Mouse (Mus musculus): ENCODE data around the gene Fgf15. TPM values are rescaled to one million over a fixed set of nuclear protein-coding genes. Genes with fewer than 3 reads are reported as not detected.

Fgf15 gene
- polyA plus RNA-seq, 1 experiment from 2014 or later: 43.7 TPM

DNA sequence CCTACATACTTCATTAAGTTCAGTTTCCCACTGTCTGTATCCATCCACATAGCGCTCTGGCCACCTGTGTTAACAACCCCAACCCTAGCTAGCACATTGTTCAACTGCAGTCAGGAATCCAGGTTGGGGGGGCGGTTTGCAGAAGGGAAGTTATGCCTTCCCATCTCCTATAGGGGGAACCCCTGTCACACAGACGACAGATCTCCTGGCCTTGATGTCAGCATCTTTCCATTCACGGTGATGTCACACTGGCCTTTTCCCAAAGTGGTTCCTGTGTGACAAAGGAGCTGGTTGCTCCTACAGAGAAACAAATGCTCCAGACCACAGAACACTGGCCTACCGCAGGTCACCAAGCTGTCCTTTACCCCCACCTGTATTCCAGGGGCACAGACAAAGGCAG, 39.2 kb downstream of the Fgf15 start:
- Histone ChIP-seq H3K4me1 (replicated peaks) (peaks cover 45% of the 10 kb centered on the region), H3K4me2 (no peak overlapping the region), H3K9ac (no peak overlapping the region), H3K27me3 (peaks cover 23% of the 10 kb centered on the region), H3K36me3 (no peaks in the 10 kb centered on the region), H3K4me3 (no peak overlapping the region), H3K27ac (replicated peaks) (no peak overlapping the region), H3K9me3 (no peaks in the 10 kb centered on the region)
- no peak for ATAC-seq (ENCODE audit: low FRiP score, low read depth)
- WGBS: 57% methylated on average over 5 of the region's 5 CpGs

DNA sequence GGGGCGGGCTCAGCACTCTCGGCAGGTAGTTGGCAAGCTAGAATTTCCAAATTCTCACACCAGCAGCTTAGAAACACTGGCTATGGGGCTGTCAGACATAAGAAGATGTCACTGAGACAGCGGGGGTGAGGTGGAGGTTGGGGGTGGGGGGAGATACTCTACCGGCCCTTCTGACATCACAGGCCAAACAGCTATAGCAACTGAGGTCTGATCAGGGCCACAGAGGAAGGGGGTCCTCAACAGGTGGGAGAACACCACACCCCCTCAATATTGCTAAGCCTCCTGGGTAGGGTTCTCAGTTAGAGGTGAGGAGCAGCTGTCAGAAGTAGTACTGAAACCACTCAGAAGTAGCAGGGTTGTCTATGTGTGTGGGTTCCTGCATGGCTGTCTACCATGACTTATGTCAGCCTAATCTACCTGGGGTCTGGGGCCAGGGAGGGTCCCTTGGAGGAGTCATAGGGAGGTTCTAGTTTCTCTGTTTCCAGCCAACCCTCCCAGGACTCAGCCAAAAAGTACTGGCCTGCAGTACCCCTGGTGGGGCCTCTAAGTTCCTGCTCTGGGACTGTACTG, 40.1 kb downstream of the Fgf15 start:
- Histone ChIP-seq H3K9me3 (no peaks in the 10 kb centered on the region), H3K4me3 (no peak overlapping the region), H3K27ac (replicated peaks) (no peak overlapping the region), H3K27me3 (peaks cover 28% of the 10 kb centered on the region), H3K4me1 (replicated peaks) (peaks cover 53% of the 10 kb centered on the region), H3K36me3 (no peaks in the 10 kb centered on the region), H3K4me2 (no peak overlapping the region), H3K9ac (no peak overlapping the region)
- 85% methylated on average over 4 of the region's 4 CpGs for WGBS
- no peak for ATAC-seq (ENCODE audit: low FRiP score, low read depth)

DNA sequence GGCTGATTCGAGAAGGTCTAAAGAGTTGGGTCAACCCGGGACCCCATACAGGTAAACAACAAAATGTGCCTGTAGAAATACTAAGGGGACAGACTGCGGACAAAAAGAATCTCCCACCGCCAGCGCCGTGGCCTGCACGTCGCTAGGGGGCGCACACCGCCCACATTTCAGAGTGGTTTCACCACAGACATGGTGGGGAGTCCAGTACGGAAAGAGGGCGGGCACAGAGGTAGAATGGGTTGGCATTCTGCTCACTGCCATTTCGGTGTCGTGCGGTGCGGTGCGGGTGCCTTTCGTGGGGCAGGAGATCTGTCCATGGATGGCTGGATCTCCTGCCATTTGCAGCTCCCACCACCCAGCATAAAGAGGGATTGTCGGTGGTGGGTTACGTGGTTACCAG, 41.2 kb downstream of the Fgf15 start:
- Histone ChIP-seq H3K4me1 (replicated peaks) (peaks cover 64% of the 10 kb centered on the region), H3K4me2 (peak overlapping the region; percentile 100), H3K9ac (peak overlapping the region; percentile 50), H3K27me3 (peaks cover 39% of the 10 kb centered on the region), H3K9me3 (no peaks in the 10 kb centered on the region), H3K27ac (replicated peaks) (peak overlapping the region; percentile 20; the same call in 1 of the 2 replicates), H3K4me3 (peak overlapping the region; percentile 43), H3K36me3 (no peaks in the 10 kb centered on the region)
- WGBS: 3% methylated on average over 20 of the region's 20 CpGs
- peak; percentile 69 for ATAC-seq (ENCODE audit: low FRiP score, low read depth)

DNA sequence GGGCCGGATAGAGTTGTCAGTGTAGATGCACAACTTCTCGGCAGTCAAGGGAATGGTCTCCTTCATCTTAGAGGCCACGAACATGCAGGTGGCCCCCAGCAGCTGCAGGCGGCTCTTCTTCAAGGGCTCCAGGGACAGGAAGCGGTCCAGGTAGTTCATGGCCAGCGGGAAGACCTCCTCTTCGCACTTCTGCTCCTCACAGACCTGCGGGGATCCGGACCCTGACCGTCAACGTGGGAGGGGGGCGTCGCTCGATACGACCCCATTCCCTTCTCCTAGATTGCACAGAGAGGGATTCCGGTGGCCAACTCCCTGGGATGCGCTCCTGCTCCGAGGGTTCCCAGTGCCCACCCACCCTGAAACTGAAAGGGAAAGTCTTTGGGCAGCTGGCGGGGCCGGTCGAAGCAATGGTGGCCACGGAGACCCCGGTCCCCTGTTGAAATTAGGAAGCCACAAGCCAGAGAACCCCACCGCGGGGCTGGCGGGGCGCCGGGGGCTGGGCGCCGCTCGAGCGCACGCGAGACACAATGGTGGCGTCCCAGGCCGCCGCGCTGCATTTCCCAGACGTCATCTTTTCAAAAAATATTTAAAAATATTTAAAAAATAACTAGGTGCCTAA, 41.7 kb downstream of the Fgf15 start:
- Histone ChIP-seq H3K27ac (replicated peaks) (peak overlapping the region; percentile 20; the same call in 1 of the 2 replicates), H3K4me2 (peak overlapping the region; percentile 100), H3K9ac (peak overlapping the region; percentile 50), H3K36me3 (no peaks in the 10 kb centered on the region), H3K4me3 (peak overlapping the region; percentile 43), H3K27me3 (peaks cover 44% of the 10 kb centered on the region), H3K4me1 (replicated peaks) (peaks cover 69% of the 10 kb centered on the region), H3K9me3 (no peaks in the 10 kb centered on the region)
- no peak for ATAC-seq (ENCODE audit: low FRiP score, low read depth)
- WGBS: 0% methylated on average over 38 of the region's 39 CpGs

DNA sequence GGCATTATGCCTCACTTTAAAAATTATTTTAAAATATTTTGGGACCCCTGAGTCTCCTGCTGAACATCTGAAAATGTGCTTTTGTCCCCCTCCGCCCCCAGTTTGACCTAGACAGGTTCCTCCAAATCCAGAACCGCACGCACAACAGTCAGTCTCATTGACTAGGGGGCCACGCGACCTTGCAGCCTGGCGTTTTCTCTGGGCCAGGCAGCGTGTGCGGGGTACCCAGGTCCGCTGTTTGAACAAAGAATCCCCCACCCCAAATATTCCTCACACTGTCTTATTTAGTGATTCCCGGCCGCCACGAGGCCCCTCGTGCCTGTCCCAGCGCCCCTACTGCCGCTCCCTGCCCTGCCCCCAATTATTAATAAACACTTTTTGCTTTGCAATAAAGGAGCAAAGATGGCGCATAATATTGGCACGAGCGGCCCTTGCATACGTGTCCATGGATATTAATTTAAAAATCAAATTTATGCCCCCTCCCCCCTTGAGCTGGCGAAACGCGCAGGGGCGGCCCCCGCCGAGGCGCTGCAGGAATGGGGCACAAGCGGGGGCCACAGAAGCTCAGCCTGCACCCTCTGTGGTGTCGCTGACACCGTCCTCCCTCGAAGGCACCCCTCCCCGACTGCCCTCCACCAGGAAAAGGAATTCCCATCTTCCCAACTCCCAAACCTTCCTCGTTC, 42.5 kb downstream of the Fgf15 start:
- WGBS: under 1% methylated on average over 32 of the region's 32 CpGs
- Histone ChIP-seq H3K4me3 (peak overlapping the region; percentile 43), H3K9me3 (no peaks in the 10 kb centered on the region), H3K4me2 (peak overlapping the region; percentile 100), H3K36me3 (no peaks in the 10 kb centered on the region), H3K27me3 (peaks cover 47% of the 10 kb centered on the region), H3K4me1 (replicated peaks) (peaks cover 77% of the 10 kb centered on the region), H3K27ac (replicated peaks) (peak overlapping the region; percentile 56), H3K9ac (peak overlapping the region; percentile 50)
- no peak for ATAC-seq (ENCODE audit: low FRiP score, low read depth)

DNA sequence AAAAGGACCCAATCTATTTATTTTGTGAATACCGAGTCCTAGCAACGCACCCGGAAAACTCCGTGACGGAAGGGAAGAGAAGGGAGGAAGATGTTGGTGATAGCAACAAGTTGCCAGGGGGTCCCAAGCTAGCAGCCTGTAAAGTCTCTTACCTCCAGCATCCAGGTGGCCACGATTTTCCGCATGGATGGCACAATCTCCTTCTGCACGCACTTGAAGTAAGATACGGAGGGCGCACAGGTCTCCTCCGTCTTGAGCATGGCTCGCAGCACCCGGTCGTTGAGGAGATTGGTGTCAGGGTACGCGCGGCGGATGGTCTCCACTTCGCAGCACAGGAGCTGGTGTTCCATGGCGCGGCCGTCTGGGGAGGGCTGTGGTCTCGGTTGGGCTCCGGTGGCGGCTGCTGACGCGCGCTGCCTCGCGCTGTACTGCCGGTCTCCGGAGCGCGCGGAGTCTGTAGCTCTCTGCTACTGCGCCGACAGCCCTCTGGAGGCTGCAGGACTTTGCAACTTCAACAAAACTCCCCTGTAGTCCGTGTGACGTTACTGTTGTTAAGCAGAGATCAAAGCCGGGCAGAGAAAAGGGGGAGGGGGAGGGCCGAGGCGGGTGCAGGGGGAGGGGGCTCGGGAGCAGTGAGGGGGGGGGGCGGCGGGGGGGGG, 43.1 kb downstream of the Fgf15 start, which contains the start of gene Ccnd1:
Gene Ccnd1, minus strand, starts transcription at position 582 of the 659 bp plus-strand sequence.
- H3K4me2 ChIP-seq: peak within 1 kb of the TSS; percentile 100
- H3K27me3 ChIP-seq: peaks cover 54% of the 10 kb centered on the region
- no peaks in the 10 kb centered on the region for H3K36me3 ChIP-seq
- H3K9ac ChIP-seq: peak within 1 kb of the TSS; percentile 50
- WGBS: under 1% methylated on average over 40 of the region's 45 CpGs
- H3K27ac ChIP-seq (replicated peaks): peak within 1 kb of the TSS; percentile 56
- peak within 1 kb of the TSS; percentile 49 for H3K4me3 ChIP-seq
- ATAC-seq (ENCODE audit: low FRiP score, low read depth): peak; percentile 40
- H3K9me3 ChIP-seq: no peaks in the 10 kb centered on the region
- H3K4me1 ChIP-seq (replicated peaks): peaks cover 78% of the 10 kb centered on the region

DNA sequence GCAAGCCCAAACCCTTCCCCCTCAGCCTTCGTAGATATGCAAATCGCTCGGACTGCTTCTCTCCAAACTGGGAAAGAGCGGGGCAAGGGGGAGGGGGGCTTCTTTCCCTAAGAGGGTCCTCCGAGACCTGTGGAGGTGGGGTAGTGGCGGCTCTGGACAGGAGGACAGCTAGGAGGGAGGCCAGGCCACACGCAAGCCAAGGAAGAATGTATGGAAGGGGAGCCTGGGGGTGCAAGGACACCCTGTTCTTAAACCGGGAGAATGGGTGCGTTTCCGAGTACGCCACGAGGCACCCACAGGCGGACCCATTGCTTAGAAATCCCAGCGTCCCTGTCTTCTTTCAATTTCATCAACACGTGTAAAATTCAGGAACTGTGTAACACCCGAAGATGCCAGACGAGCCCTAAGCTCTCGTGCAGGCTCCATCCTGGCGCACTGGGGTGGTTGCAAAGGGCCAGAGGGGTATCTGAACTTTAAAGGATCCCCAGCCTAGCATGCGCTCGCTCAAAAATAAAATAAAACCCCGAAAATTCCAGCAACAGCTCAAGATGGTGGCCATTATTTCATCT, 43.8 kb downstream of the Fgf15 start:
- peak overlapping the region; percentile 100 for H3K4me2 ChIP-seq
- ATAC-seq (ENCODE audit: low FRiP score, low read depth): no peak
- WGBS: under 1% methylated on average over 22 of the region's 22 CpGs
- H3K27me3 ChIP-seq: peaks cover 58% of the 10 kb centered on the region
- H3K9ac ChIP-seq: no peak overlapping the region
- no peaks in the 10 kb centered on the region for H3K36me3 ChIP-seq
- peak overlapping the region; percentile 35; the same call in 1 of the 2 replicates for H3K27ac ChIP-seq (replicated peaks)
- peak overlapping the region; percentile 43 for H3K4me3 ChIP-seq
- H3K4me1 ChIP-seq (replicated peaks): peaks cover 78% of the 10 kb centered on the region
- no peaks in the 10 kb centered on the region for H3K9me3 ChIP-seq

DNA sequence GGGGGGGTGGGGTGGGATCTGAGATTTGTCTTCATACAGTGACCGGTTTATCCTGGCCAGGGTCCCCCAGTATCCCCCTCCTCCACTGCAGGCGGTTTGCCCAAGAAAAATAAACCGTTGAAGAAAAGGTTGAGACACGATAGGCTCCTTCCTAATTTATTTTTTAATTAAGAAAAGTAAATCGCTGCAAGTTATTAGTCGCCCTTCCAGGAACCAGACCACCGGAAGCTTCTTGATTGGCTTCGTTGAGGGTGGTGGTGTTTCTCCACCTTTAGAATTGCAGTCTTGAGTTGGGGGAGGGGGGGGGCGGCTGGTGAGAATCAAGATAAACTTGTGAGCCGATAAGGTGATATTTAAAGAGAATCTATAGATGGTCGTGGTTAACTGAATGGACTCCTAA, 44.3 kb downstream of the Fgf15 start:
- no peak for ATAC-seq (ENCODE audit: low FRiP score, low read depth)
- H3K4me3 ChIP-seq: peak overlapping the region; percentile 49; the same call in 1 of the 2 replicates
- 1% methylated on average over 11 of the region's 11 CpGs for WGBS
- H3K4me2 ChIP-seq: peak overlapping the region; percentile 100
- H3K27me3 ChIP-seq: peaks cover 58% of the 10 kb centered on the region
- no peaks in the 10 kb centered on the region for H3K36me3 ChIP-seq
- no peak overlapping the region for H3K9ac ChIP-seq
- H3K27ac ChIP-seq (replicated peaks): no peak overlapping the region; the same call in 1 of the 2 replicates
- H3K9me3 ChIP-seq: no peaks in the 10 kb centered on the region
- peaks cover 78% of the 10 kb centered on the region for H3K4me1 ChIP-seq (replicated peaks)

DNA sequence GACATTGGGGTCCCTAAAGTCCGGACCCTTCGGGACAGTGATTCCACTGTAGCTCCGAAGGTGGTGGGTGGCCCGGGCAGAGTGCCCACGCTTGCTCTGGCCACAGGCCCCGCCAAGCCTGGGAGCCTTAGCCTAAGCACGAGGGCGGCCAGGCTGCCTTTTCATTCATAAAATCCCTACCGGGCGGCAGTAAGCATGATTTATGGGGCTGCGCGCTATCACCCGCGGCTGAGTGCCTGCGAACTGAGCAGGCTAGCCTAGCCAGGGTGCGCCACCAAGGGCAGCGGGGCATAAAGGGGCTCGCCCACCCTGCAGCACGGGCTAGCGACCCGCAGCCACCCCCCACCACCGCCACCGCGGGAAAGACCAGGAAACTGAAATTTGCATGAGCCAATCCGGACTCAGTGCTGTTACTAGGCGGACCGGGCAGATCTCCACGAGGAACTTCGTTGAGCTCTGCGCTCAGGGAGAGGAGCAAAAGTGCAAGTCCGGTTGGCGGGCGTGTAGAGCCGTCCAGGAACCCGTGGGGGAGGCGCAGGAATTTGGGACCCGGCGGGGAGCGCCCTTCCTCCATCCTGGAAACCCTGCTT, 45.0 kb downstream of the Fgf15 start:
- H3K4me1 ChIP-seq (replicated peaks): peaks cover 71% of the 10 kb centered on the region
- peak overlapping the region; percentile 77 for H3K27ac ChIP-seq (replicated peaks)
- H3K27me3 ChIP-seq: peaks cover 58% of the 10 kb centered on the region

DNA sequence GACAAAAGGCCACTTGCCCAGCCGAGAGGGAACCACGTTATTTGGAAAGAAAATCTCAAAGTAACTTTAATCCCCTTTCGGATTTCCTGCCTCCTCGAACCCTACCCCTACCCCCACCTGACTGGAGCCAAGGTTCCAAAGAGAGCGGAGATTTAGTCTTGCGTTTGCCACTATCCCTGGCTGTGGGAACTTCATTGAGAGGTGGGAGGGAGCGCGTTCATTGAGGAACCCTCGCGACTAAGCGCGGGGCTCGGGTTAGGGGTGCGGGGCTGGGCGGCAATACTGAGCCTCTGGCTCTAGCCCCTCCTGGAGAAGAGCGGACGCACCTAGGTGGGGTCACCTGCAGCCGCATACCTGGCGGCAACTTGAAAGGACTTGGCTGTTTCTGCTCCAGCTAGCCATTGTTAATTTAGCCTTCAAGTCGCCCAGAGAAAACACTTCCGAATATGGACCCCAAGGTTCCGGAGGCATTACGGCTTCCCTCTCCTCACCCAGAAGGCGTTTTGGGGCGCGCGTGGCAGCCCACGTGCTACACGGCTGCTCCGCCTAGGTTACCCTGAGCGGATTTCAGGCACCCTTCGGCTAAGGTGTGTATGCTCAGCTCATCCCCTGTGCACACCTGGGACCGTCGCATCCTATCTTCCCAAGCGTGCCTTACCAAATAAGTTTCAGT, 45.9 kb downstream of the Fgf15 start:
- Histone ChIP-seq H3K4me3 (peak overlapping the region; percentile 49), H3K9ac (peak overlapping the region; percentile 40; the same call in 1 of the 2 replicates), H3K36me3 (no peaks in the 10 kb centered on the region), H3K27ac (replicated peaks) (peak overlapping the region; percentile 42; the same call in 1 of the 2 replicates), H3K9me3 (no peaks in the 10 kb centered on the region), H3K4me2 (peak overlapping the region; percentile 100), H3K4me1 (replicated peaks) (peaks cover 66% of the 10 kb centered on the region), H3K27me3 (peaks cover 58% of the 10 kb centered on the region)
- 1% methylated on average over 35 of the region's 35 CpGs for WGBS
- no peak for ATAC-seq (ENCODE audit: low FRiP score, low read depth)

More for the DNA sequence above, 45.0 kb downstream of the Fgf15 start:
- Histone ChIP-seq H3K36me3 (no peaks in the 10 kb centered on the region), H3K4me3 (peak overlapping the region; percentile 49), H3K9me3 (no peaks in the 10 kb centered on the region), H3K4me2 (peak overlapping the region; percentile 100), H3K9ac (peak overlapping the region; percentile 40)
- ATAC-seq (ENCODE audit: low FRiP score, low read depth): peak; percentile 52
- under 1% methylated on average over 39 of the region's 39 CpGs for WGBS

DNA sequence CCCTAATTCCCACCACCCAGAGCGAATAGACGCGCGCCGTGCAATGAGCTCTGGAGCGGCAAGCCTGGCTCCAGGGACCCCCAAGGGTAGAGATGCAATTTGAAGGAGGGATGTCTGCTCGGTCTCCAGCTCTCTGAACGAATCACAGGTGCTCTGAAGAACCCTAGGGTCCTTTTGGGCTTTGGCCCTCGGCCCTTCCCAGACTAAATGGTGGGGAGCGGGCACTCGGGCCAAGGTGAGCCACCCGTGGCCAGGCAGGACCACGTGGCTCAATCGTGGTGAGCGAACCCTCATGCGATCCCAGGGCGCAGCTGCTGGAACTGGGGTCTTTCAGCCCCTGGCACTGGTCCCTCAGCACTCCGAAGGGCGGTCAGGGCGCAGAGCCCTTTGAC, 46.4 kb downstream of the Fgf15 start:
- ATAC-seq (ENCODE audit: low FRiP score, low read depth): 0 out of 2 replicates have a peak, but pooled peaks have one; percentile 1
- peak overlapping the region; percentile 40 for H3K9ac ChIP-seq
- H3K27ac ChIP-seq (replicated peaks): no peak overlapping the region
- H3K4me1 ChIP-seq (replicated peaks): peaks cover 61% of the 10 kb centered on the region
- H3K9me3 ChIP-seq: no peaks in the 10 kb centered on the region
- H3K4me2 ChIP-seq: peak overlapping the region; percentile 100
- peak overlapping the region; percentile 49 for H3K4me3 ChIP-seq
- H3K27me3 ChIP-seq: peaks cover 57% of the 10 kb centered on the region
- no peaks in the 10 kb centered on the region for H3K36me3 ChIP-seq
- under 1% methylated on average over 20 of the region's 20 CpGs for WGBS
